Mouse (Mus musculus): ENCODE data around the gene Abca1.

GRCm38 (mm10) chr4:53179308-53179820, 19.7 kb upstream of the Abca1 start:
- TF ChIP-seq CTCF (conservative IDR thresholded peaks at IDR 0.05; ENCODE audit: low read length), result no peak
- TF ChIP-seq NANOG (IDR thresholded peaks at IDR 0.05; ENCODE audit: borderline replicate concordance, low read length), result no peak

Measured in E14TG2a.4 (cell line).